Mouse (Mus musculus) ES-Bruce4 (cell line): Measurements from ENCODE around the gene Akap5. TPM values are rescaled to one million over a fixed set of nuclear protein-coding genes. Genes with fewer than 3 reads are reported as not detected.

Source experiments
- H3K27ac ChIP-seq: 2 replicates; pipeline ENCODE4 v1.5.1; 2012; ENCODE audit warnings: low read length, inconsistent platforms; ENCODE audit not compliant: insufficient read depth
- H3K27me3 ChIP-seq: 2 replicates; pipeline ENCODE4 v1.6.1; 2012; ENCODE audit warnings: mild to moderate bottlenecking, low read length, inconsistent platforms; ENCODE audit not compliant: control insufficient read depth, poor library complexity, insufficient read depth, severe bottlenecking
- H3K36me3 ChIP-seq: 2 replicates; pipeline ENCODE4 v1.6.1; 2012; ENCODE audit warnings: inconsistent platforms, mild to moderate bottlenecking, low read length, moderate library complexity; ENCODE audit not compliant: control insufficient read depth, poor library complexity, insufficient read depth, severe bottlenecking
- H3K4me1 ChIP-seq: one replicate; pipeline ENCODE4 v1.8.1; 2011; ENCODE audit warnings: low read length; ENCODE audit not compliant: control insufficient read depth, insufficient read depth
- H3K4me3 ChIP-seq: 2 replicates; pipeline ENCODE4 v1.5.1; 2011; ENCODE audit warnings: low read depth, mild to moderate bottlenecking, low read length
- H3K9ac ChIP-seq: 2 replicates; pipeline ENCODE4 v1.6.1; 2012; ENCODE audit warnings: low read depth, mild to moderate bottlenecking, inconsistent platforms; ENCODE audit not compliant: poor library complexity, severe bottlenecking
- H3K9me3 ChIP-seq: replicated peaks from 2 replicates; pipeline ENCODE4 v1.6.1; 2012; ENCODE audit warnings: mild to moderate bottlenecking, low read length, inconsistent platforms; ENCODE audit not compliant: control insufficient read depth, poor library complexity, insufficient read depth, severe bottlenecking
- CTCF ChIP-seq: IDR thresholded peaks from one replicate; pipeline ENCODE4 v1.8.1; 2011; ENCODE audit warnings: low read depth, low read length
- EP300 ChIP-seq: IDR thresholded peaks from 2 replicates; pipeline ENCODE4 v1.6.1; 2011; ENCODE audit warnings: low read depth, low read length; ENCODE audit not compliant: insufficient read depth
- POLR2A ChIP-seq: IDR thresholded peaks from one replicate; pipeline ENCODE4 v1.8.1; 2011; ENCODE audit warnings: low read length; ENCODE audit not compliant: insufficient read depth
- polyA plus RNA-seq: library from polyadenylated mRNA; stranded (reverse); fragments of >200 nt; gene quantifications from 2 replicates; pipeline ENCODE4 v1.2.4, GENCODE M21; 2011; ENCODE audit warnings: low read depth; ENCODE audit not compliant: missing spikeins, insufficient read depth, insufficient read length

The Akap5 gene
- polyA plus RNA-seq, 1 experiment: 11.1 TPM

DNA sequence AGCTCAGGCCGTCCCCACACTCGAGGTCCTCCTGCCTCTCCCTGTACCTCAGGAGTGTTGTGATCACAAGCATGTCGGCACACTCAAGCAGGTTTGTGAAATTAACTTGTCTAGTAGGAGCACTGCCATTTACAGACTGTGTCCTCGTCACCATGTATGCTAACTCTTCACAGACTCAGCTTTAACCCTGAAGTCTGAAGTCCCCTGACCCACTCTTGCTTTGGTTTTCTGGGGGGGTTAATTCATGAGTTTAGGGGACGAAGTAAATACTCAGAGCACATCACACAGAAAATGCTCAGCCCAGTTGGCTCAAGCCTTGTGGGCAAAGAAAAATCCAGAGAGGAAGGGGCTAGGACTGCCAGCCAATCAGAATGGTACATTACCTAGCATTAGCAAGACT is 10.9 kb downstream of the Akap5 start:
- TF ChIP-seq EP300 (no peak), CTCF (no peak), POLR2A (no peak)
- H3K4me1 ChIP-seq: no peaks in the 10 kb centered on the region
- no peak overlapping the region for H3K27ac ChIP-seq
- H3K9me3 ChIP-seq: no peaks in the 10 kb centered on the region
- no peaks in the 10 kb centered on the region for H3K27me3 ChIP-seq
- H3K4me3 ChIP-seq: no peak overlapping the region
- no peaks in the 10 kb centered on the region for H3K36me3 ChIP-seq
- H3K9ac ChIP-seq: no peak overlapping the region

DNA sequence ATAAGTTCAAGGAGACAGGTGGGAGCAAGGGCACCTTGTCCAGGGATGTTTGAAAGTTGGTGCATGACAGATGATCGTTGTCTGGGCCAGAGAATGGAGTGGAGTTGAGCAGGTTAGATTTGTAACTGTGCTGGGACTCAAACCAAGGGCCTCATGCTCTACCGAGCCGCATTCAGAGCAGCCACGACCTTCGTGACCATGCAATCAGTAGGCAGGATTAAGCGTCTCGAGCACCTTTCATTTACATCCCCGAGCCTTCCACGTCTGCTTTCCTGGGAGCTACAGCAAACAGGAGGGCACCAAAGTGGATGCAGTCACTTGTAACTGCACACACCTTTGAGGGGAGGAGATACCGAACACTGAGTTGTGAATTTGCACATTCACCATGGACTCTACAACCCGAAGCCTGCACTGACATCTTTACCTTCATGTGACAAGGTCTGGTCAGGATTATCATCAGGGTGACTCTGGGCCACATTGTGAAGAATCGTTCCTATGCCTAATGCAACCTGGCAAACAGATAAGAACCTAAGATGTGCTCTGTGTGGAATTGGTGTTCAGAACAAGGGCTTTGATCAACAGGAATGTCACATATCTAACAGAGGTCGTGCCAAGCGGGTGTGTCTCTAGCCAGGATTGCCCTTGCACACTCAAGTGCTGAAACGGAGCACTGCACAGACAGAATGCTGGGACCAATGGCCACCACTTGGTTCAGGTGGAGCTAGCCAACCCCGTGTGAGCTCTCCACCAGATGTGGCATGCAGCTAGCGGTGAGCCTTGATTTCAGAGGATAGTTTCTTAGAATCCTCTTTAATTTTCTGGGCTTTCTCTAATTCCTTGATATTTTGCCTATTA is 11.6 kb downstream of the Akap5 start:
- Histone ChIP-seq H3K9ac (no peak overlapping the region), H3K36me3 (no peaks in the 10 kb centered on the region), H3K4me1 (no peaks in the 10 kb centered on the region), H3K4me3 (no peak overlapping the region), H3K27ac (no peak overlapping the region), H3K9me3 (no peaks in the 10 kb centered on the region), H3K27me3 (no peaks in the 10 kb centered on the region)
- TF ChIP-seq EP300 (no peak), CTCF (no peak), POLR2A (no peak)

DNA sequence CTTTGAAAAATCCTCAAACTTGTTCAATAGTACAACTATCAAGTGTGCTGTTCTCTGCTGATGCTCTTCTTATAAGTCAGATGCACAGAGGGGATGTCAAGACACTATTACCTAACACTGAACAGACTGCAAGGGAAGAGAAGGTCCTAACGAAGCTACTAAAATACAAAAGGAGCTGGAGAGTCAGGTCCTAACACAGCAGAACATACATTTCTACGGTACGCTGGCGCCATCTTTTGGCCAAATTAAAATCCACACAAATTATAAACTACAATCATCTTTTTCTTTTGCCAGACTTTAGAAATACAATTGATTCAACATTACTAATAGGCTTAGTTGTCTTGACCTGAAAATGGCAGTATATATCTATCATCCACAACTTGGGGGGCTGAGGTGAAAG is 16.4 kb downstream of the Akap5 start:
- TF ChIP-seq CTCF (peak; percentile 9), POLR2A (no peak)

DNA sequence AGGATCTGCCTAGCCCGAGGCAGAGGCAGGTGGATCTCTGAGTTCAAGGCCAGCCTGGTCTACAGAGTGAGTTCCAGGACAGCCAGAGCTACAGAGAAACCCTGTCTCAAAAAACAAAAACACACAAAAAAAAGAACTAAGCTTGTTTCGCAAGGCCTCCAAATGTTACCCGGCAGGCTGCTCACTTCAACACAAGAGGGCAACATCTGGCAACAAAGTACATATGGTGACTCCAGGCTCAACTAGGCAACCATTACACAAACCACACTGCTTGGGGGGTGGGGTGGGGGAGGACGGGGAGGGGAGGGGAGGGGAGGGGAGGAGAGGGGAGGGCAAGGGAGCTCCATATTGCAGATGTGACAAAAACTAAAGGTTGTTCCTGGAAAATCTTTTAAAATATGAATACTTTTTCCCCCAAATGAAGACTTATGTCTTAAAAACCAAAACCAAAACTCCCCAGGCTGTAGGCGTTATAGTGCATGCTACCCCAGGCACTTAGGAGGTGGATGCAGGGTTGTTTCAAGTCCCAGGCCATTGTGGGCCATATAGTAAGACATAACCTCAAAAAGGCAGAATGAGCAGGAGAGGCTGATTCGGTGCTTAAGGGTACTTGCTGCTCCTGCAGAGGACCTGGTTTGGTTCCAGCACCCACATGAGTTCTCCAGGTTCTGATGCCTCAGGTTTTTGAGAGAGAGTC is 21.2 kb downstream of the Akap5 start:
- no peak for TF ChIP-seq EP300
- no peak for TF ChIP-seq POLR2A
- peak; percentile 22 for TF ChIP-seq CTCF
- H3K9ac ChIP-seq: no peak overlapping the region
- H3K27ac ChIP-seq: no peak overlapping the region
- H3K27me3 ChIP-seq: no peaks in the 10 kb centered on the region
- peaks cover 9% of the 10 kb centered on the region for H3K36me3 ChIP-seq
- H3K4me1 ChIP-seq: no peaks in the 10 kb centered on the region
- no peaks in the 10 kb centered on the region for H3K9me3 ChIP-seq
- no peak overlapping the region for H3K4me3 ChIP-seq

More for the DNA sequence above, 16.4 kb downstream of the Akap5 start:
- no peak overlapping the region for H3K4me3 ChIP-seq
- H3K36me3 ChIP-seq: no peaks in the 10 kb centered on the region
- H3K9me3 ChIP-seq: no peaks in the 10 kb centered on the region
- H3K4me1 ChIP-seq: no peaks in the 10 kb centered on the region
- H3K9ac ChIP-seq: no peak overlapping the region
- no peaks in the 10 kb centered on the region for H3K27me3 ChIP-seq
- no peak overlapping the region for H3K27ac ChIP-seq

- peaks cover 9% of the 10 kb centered on the region for H3K36me3 ChIP-seq
- no peak overlapping the region for H3K9ac ChIP-seq
- H3K27me3 ChIP-seq: no peaks in the 10 kb centered on the region
- TF ChIP-seq EP300: no peak
- TF ChIP-seq POLR2A: no peak
- no peak for TF ChIP-seq CTCF
- H3K4me3 ChIP-seq: no peak overlapping the region
- no peak overlapping the region for H3K27ac ChIP-seq
- no peaks in the 10 kb centered on the region for H3K9me3 ChIP-seq
- H3K4me1 ChIP-seq: no peaks in the 10 kb centered on the region
Measured at GRCm38 (mm10) chr12:76349680-76350220, 25.1 kb downstream of the Akap5 start.

DNA sequence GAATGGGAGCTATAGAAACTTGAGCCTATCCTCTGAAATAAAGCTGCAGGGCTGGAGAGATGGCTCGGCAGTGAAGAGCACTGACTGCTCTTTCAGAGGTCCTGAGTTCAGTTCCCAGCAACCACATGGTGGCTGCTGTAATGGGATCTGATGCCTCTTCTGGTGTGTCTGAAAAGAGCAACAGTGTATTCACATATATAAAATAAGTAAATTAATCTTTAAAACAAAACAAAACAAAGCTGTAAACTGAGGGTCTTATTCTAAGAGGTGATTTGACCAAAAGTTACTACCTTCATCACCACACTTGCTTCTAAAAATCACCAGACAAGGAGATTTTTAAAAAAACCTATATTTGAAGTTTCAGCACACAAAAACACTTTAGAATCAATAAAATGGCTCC is 36.2 kb downstream of the Akap5 start:
- no peak overlapping the region for H3K4me3 ChIP-seq
- no peaks in the 10 kb centered on the region for H3K27me3 ChIP-seq
- H3K4me1 ChIP-seq: no peaks in the 10 kb centered on the region
- peaks cover 2% of the 10 kb centered on the region for H3K36me3 ChIP-seq
- H3K9ac ChIP-seq: no peak overlapping the region
- no peaks in the 10 kb centered on the region for H3K9me3 ChIP-seq
- no peak overlapping the region for H3K27ac ChIP-seq
- TF ChIP-seq EP300 (no peak), POLR2A (no peak), CTCF (no peak)
